Mouse (Mus musculus) heart, embryonic 16.5 days (tissue): ENCODE results near the gene Tmod3. TPM values are rescaled to one million over a fixed set of nuclear protein-coding genes. Genes with fewer than 3 reads are reported as not detected.

Experiments
- ATAC-seq: fragments of 200-750 bp; cut with Nextera tagmentation; replicated peaks from 2 replicates; pipeline ENCODE4 v1.8.0; 2017; ENCODE audit warnings: moderate number of reproducible peaks; ENCODE audit not compliant: insufficient read depth, low FRiP score; ENCODE audit errors: extremely low read depth
- H3K27ac ChIP-seq: fragments of 300-500 bp; sonication (generic); 2 replicates; pipeline ENCODE4 v1.5.1; 2014; ENCODE audit warnings: mild to moderate bottlenecking, low read length, control low read depth, moderate library complexity
- H3K27me3 ChIP-seq: fragments of 300-500 bp; sonication (generic); 2 replicates; pipeline ENCODE4 v1.6.1; 2014; ENCODE audit warnings: low read length, mixed read lengths; ENCODE audit not compliant: control insufficient read depth, insufficient read depth
- H3K36me3 ChIP-seq: fragments of 300-500 bp; sonication (generic); 2 replicates; pipeline ENCODE4 v1.6.1; 2014; ENCODE audit not compliant: control insufficient read depth, insufficient read depth
- H3K4me1 ChIP-seq: fragments of 300-500 bp; sonication (generic); 2 replicates; pipeline ENCODE4 v1.6.1; 2014; ENCODE audit warnings: low read length, mixed read lengths; ENCODE audit not compliant: control insufficient read depth, insufficient read depth
- H3K4me2 ChIP-seq: fragments of 300-500 bp; sonication (generic); 2 replicates; pipeline ENCODE4 v1.6.1; 2014; ENCODE audit warnings: low read depth, mild to moderate bottlenecking, control low read depth, low read length
- H3K4me3 ChIP-seq: fragments of 300-500 bp; sonication (generic); 2 replicates; pipeline ENCODE4 v1.5.1; 2014; ENCODE audit warnings: mild to moderate bottlenecking, control low read depth, low read length
- H3K9ac ChIP-seq: fragments of 300-500 bp; sonication (generic); 2 replicates; pipeline ENCODE4 v1.6.1; 2014; ENCODE audit warnings: low read length, control low read depth
- H3K9me3 ChIP-seq: fragments of 300-500 bp; sonication (generic); replicated peaks from 2 replicates; pipeline ENCODE4 v1.6.1; 2016; ENCODE audit warnings: low read length; ENCODE audit not compliant: control insufficient read depth
- WGBS: fragments of 180-500 bp; shearing (Covaris S2); extraction: QIAGEN DNeasy Blood & Tissue Kit; methylation state at CpG from one replicate; pipeline ENCODE4 v1.1.7; 2014; 5-methylcytosine and 5-hydroxymethylcytosine counted together
- polyA plus RNA-seq: library from polyadenylated mRNA; unstranded; fragments of >200 nt; fragmentation: Nextera tagmentation; extraction: Ambion mirVana; gene quantifications from 2 replicates; pipeline ENCODE4 v1.2.1, GENCODE M21; 2015

Tmod3 gene
- 90.3 and 91.7 TPM in 2 replicates for polyA plus RNA-seq

GRCm38 (mm10) chr9:75559512-75560012 lies at the start of gene Tmod3:
TSS of gene Tmod3 (minus strand) at chr9:75559657.
- ATAC-seq = peak; percentile 94
- 2% methylated on average over 21 of the region's 21 CpGs for WGBS

GRCm38 (mm10) chr9:75607496-75607895 lies 48.0 kb upstream of the Tmod3 start:
- Histone ChIP-seq H3K36me3 (no peaks in the 10 kb centered on the region), H3K9me3 (no peaks in the 10 kb centered on the region), H3K27me3 (peaks cover 5% of the 10 kb centered on the region; the same call in 1 of the 2 replicates), H3K27ac (no peak overlapping the region), H3K4me3 (no peak overlapping the region), H3K4me2 (no peak overlapping the region), H3K9ac (no peak overlapping the region), H3K4me1 (no peaks in the 10 kb centered on the region)
- 83% methylated on average over 4 of the region's 4 CpGs for WGBS
- no peak for ATAC-seq

More at GRCm38 (mm10) chr9:75559512-75560012, at the start of gene Tmod3:
- no peaks in the 10 kb centered on the region for H3K36me3 ChIP-seq
- H3K4me2 ChIP-seq = peak within 1 kb of the TSS; percentile 66
- peak within 1 kb of the TSS; percentile 82 for H3K4me3 ChIP-seq
- peak within 1 kb of the TSS; percentile 90 for H3K27ac ChIP-seq
- no peaks in the 10 kb centered on the region for H3K27me3 ChIP-seq
- H3K9me3 ChIP-seq = no peaks in the 10 kb centered on the region
- H3K4me1 ChIP-seq = peaks cover 14% of the 10 kb centered on the region
- peak within 1 kb of the TSS; percentile 85 for H3K9ac ChIP-seq

GRCm38 (mm10) chr9:75601510-75601909 lies 42.1 kb upstream of the Tmod3 start:
- ATAC-seq = 0 out of 2 replicates have a peak, but pooled peaks have one; percentile 32
- 38% methylated on average over 12 of the region's 12 CpGs for WGBS
- 0 out of 2 replicates have a peak overlapping the region, but pooled peaks have one; percentile 11 for H3K27ac ChIP-seq

GRCm38 (mm10) chr9:75600166-75600934 lies 40.9 kb upstream of the Tmod3 start:
- Histone ChIP-seq H3K4me2 (no peak overlapping the region), H3K9me3 (no peaks in the 10 kb centered on the region), H3K4me1 (peaks cover 12% of the 10 kb centered on the region; the same call in 1 of the 2 replicates), H3K36me3 (no peaks in the 10 kb centered on the region), H3K4me3 (no peak overlapping the region), H3K27ac (no peak overlapping the region), H3K27me3 (no peaks in the 10 kb centered on the region), H3K9ac (no peak overlapping the region)
- 66% methylated on average over 7 of the region's 7 CpGs for WGBS
- no peak for ATAC-seq

More at GRCm38 (mm10) chr9:75601510-75601909, 42.1 kb upstream of the Tmod3 start:
- Histone ChIP-seq H3K36me3 (no peaks in the 10 kb centered on the region), H3K4me3 (no peak overlapping the region), H3K9ac (no peak overlapping the region), H3K9me3 (no peaks in the 10 kb centered on the region), H3K4me1 (peaks cover 12% of the 10 kb centered on the region; the same call in 1 of the 2 replicates), H3K4me2 (peak overlapping the region; percentile 36; the same call in 1 of the 2 replicates), H3K27me3 (no peaks in the 10 kb centered on the region)

GRCm38 (mm10) chr9:75599191-75599841 lies 39.9 kb upstream of the Tmod3 start:
- no peak; the same call in 1 of the 2 replicates for ATAC-seq
- H3K4me3 ChIP-seq = no peak overlapping the region
- no peak overlapping the region for H3K9ac ChIP-seq
- no peaks in the 10 kb centered on the region for H3K36me3 ChIP-seq
- H3K27me3 ChIP-seq = no peaks in the 10 kb centered on the region
- no peak overlapping the region for H3K27ac ChIP-seq
- 35% methylated on average over 5 of the region's 5 CpGs for WGBS
- H3K9me3 ChIP-seq = no peaks in the 10 kb centered on the region
- no peak overlapping the region for H3K4me2 ChIP-seq
- peaks cover 12% of the 10 kb centered on the region; the same call in 1 of the 2 replicates for H3K4me1 ChIP-seq

- no peak for ATAC-seq
- Histone ChIP-seq H3K9me3 (no peaks in the 10 kb centered on the region), H3K36me3 (no peaks in the 10 kb centered on the region), H3K27ac (no peak overlapping the region), H3K4me3 (no peak overlapping the region), H3K4me1 (peaks cover 12% of the 10 kb centered on the region; the same call in 1 of the 2 replicates), H3K27me3 (no peaks in the 10 kb centered on the region), H3K4me2 (no peak overlapping the region), H3K9ac (no peak overlapping the region)
- 81% methylated on average over 4 of the region's 4 CpGs for WGBS
These were observed 38.1 kb upstream of the Tmod3 start for GRCm38 (mm10) chr9:75597596-75597995.

GRCm38 (mm10) chr9:75597036-75597435 lies 37.6 kb upstream of the Tmod3 start:
- Histone ChIP-seq H3K9ac (no peak overlapping the region), H3K4me2 (no peak overlapping the region), H3K9me3 (no peaks in the 10 kb centered on the region), H3K27ac (no peak overlapping the region), H3K4me3 (no peak overlapping the region), H3K27me3 (no peaks in the 10 kb centered on the region), H3K36me3 (no peaks in the 10 kb centered on the region), H3K4me1 (peaks cover 12% of the 10 kb centered on the region; the same call in 1 of the 2 replicates)
- no peak for ATAC-seq
- 87% methylated on average over 13 of the region's 13 CpGs for WGBS

- Histone ChIP-seq H3K9me3 (no peaks in the 10 kb centered on the region), H3K4me1 (no peaks in the 10 kb centered on the region), H3K4me3 (no peak overlapping the region), H3K27me3 (no peaks in the 10 kb centered on the region), H3K27ac (no peak overlapping the region), H3K36me3 (no peaks in the 10 kb centered on the region), H3K9ac (no peak overlapping the region), H3K4me2 (no peak overlapping the region)
- no peak for ATAC-seq
- WGBS = 79% methylated on average over 5 of the region's 5 CpGs
These were observed 34.0 kb upstream of the Tmod3 start for GRCm38 (mm10) chr9:75593481-75593880.
